ENCODE assay signal across 11 mouse cellular contexts in the genomic region with DNA sequence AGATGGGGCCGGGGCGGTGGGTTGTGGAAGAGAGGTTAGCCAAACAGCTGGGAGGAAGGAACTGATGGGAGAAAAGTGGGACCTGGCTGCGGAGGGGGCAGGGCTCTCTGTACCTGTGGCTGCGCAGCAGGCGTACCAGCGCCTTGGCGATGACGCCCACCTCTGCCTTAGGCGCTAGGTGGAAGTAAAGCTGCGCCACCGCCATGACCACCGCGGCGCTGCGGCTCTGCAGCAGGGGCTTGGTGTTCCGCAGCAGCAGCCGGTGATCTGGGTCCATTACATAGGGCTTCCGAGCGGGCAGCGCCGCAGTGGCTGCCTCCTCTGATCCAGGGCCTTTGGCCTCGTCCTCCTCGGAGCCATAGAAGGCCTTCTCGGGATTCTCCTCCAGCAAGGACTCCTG. TPM values are rescaled to one million over a fixed set of nuclear protein-coding genes. Genes with fewer than 3 reads are reported as not detected.
A peak's percentile ranks its signal among the peaks of the same experiment; 100 is the strongest.
DNase-seq lines count a peak whose midpoint lies in the region; ATAC-seq and TF ChIP-seq lines count a peak whose summit lies in the region.
"Had no signal": no experiment of that assay in that cellular context is flagged by ENCODE, and none has a peak within 500 bp of the region (broad histone marks: within the 10 kb centered on the region; RNA-seq: fewer than 3 reads in every experiment).

No protein-coding gene starts in this region.

- peak; percentile 33 for DNase-seq in forebrain, embryonic 10.5 days (ENCODE audit: extremely low spot score, low spot score)
- no peak for DNase-seq in forebrain, embryonic 14.5 days (ENCODE audit: low spot score)
- no peak for DNase-seq in adrenal gland, adult 18-20 months (ENCODE audit: low spot score in 2 of 2)
- no peak for DNase-seq in adrenal gland, postnatal 4 days (ENCODE audit: low spot score in 2 of 2)
- DNase-seq in right cerebral cortex, postnatal 25 days, result no peak
- DNase-seq: layer of hippocampus, postnatal 36 days; thymus, adult 2 months had no signal

- WGBS in forebrain, embryonic 10.5 days, result 3% methylated on average over 24 of the region's 24 CpGs
- WGBS in forebrain, embryonic 16.5 days, result 3% methylated on average over 24 of the region's 24 CpGs
- 5% methylated on average over 24 of the region's 24 CpGs for WGBS in forebrain, embryonic 14.5 days
- 3% methylated on average over 24 of the region's 24 CpGs for WGBS in limb, embryonic 15.5 days

- peak overlapping the region; percentile 37 for H3K4me3 ChIP-seq in forebrain, embryonic 10.5 days
- H3K4me3 ChIP-seq in forebrain, embryonic 16.5 days (replicated peaks; ENCODE audit: low read length), result no peak overlapping the region
- peak overlapping the region; percentile 68 for H3K4me3 ChIP-seq in E14TG2a.4 (replicated peaks; ENCODE audit: low read length)
- no peak overlapping the region for H3K4me3 ChIP-seq in forebrain, embryonic 14.5 days (ENCODE audit: low read depth, low read length)
- H3K4me3 ChIP-seq in limb, embryonic 15.5 days, result no peak overlapping the region

- H3K4me1 ChIP-seq in forebrain, embryonic 10.5 days, result peaks cover 27% of the 10 kb centered on the region
- H3K4me1 ChIP-seq in forebrain, embryonic 16.5 days (replicated peaks; ENCODE audit: control insufficient read depth, insufficient read depth, low read length), result 0 out of 2 replicates have a peak, but pooled peaks cover 2% of the 10 kb centered on the region
- H3K4me1 ChIP-seq in E14TG2a.4 (replicated peaks; ENCODE audit: low read depth, low read length), result peaks cover 54% of the 10 kb centered on the region
- no peaks in the 10 kb centered on the region for H3K4me1 ChIP-seq in forebrain, embryonic 14.5 days (ENCODE audit: control insufficient read depth, insufficient read depth, low read length)
- 0 out of 2 replicates have a peak, but pooled peaks cover 7% of the 10 kb centered on the region for H3K4me1 ChIP-seq in limb, embryonic 15.5 days

- no peak overlapping the region for H3K9ac ChIP-seq in forebrain, embryonic 16.5 days (replicated peaks; ENCODE audit: low read depth, low read length)
- H3K9ac ChIP-seq in forebrain, embryonic 14.5 days (ENCODE audit: low read length), result no peak overlapping the region
- H3K9ac ChIP-seq in limb, embryonic 15.5 days, result no peak overlapping the region

- H3K4me2 ChIP-seq in forebrain, embryonic 16.5 days (ENCODE audit: low read length), result no peak overlapping the region
- H3K4me2 ChIP-seq in forebrain, embryonic 14.5 days (ENCODE audit: low read length), result peak overlapping the region; percentile 3; the same call in 1 of the 2 replicates
- 0 out of 2 replicates have a peak overlapping the region, but pooled peaks have one; percentile 6 for H3K4me2 ChIP-seq in limb, embryonic 15.5 days

- H3K27ac ChIP-seq in forebrain, embryonic 10.5 days, result no peak overlapping the region
- H3K27ac ChIP-seq in forebrain, embryonic 16.5 days (ENCODE audit: low read length), result no peak overlapping the region
- no peak overlapping the region for H3K27ac ChIP-seq in forebrain, embryonic 14.5 days (ENCODE audit: low read depth, low read length)
- H3K27ac ChIP-seq in limb, embryonic 15.5 days, result no peak overlapping the region
- H3K27ac ChIP-seq: macrophage had no signal

- no peaks in the 10 kb centered on the region for H3K36me3 ChIP-seq in forebrain, embryonic 10.5 days (replicated peaks)
- peaks cover 2% of the 10 kb centered on the region; the same call in 1 of the 2 replicates for H3K36me3 ChIP-seq in forebrain, embryonic 16.5 days (ENCODE audit: control insufficient read depth, insufficient read depth)
- H3K36me3 ChIP-seq in E14TG2a.4 (ENCODE audit: insufficient read depth, low read length), result no peaks in the 10 kb centered on the region
- H3K36me3 ChIP-seq in forebrain, embryonic 14.5 days (ENCODE audit: control insufficient read depth, insufficient read depth, low read length), result peaks cover 14% of the 10 kb centered on the region; the same call in 1 of the 2 replicates
- H3K36me3 ChIP-seq in limb, embryonic 15.5 days, result no peaks in the 10 kb centered on the region

- no peak for ATAC-seq in forebrain, embryonic 16.5 days
- ATAC-seq in forebrain, embryonic 14.5 days, result peak; percentile 63; the same call in 1 of the 2 replicates
- ATAC-seq in limb, embryonic 15.5 days (ENCODE audit: insufficient number of reproducible peaks, low FRiP score, low TSS enrichment, low read depth), result no peak

- TF ChIP-seq CTCF in E14TG2a.4 (conservative IDR thresholded peaks at IDR 0.05; ENCODE audit: low read length), result no peak

- H3K9me3 ChIP-seq in forebrain, embryonic 10.5 days, result no peaks in the 10 kb centered on the region
- no peaks in the 10 kb centered on the region for H3K9me3 ChIP-seq in forebrain, embryonic 16.5 days (ENCODE audit: control insufficient read depth, low read length)
- no peaks in the 10 kb centered on the region for H3K9me3 ChIP-seq in E14TG2a.4 (ENCODE audit: low read length)
- H3K9me3 ChIP-seq in forebrain, embryonic 14.5 days (replicated peaks; ENCODE audit: control insufficient read depth, low read length), result no peaks in the 10 kb centered on the region
- no peaks in the 10 kb centered on the region for H3K9me3 ChIP-seq in limb, embryonic 15.5 days

- peaks cover 46% of the 10 kb centered on the region for H3K27me3 ChIP-seq in forebrain, embryonic 10.5 days (ENCODE audit: poor library complexity, severe bottlenecking)
- peaks cover 6% of the 10 kb centered on the region for H3K27me3 ChIP-seq in forebrain, embryonic 16.5 days (replicated peaks; ENCODE audit: control insufficient read depth, insufficient read depth, low read length)
- H3K27me3 ChIP-seq in E14TG2a.4 (ENCODE audit: insufficient read depth, low read length), result peaks cover 27% of the 10 kb centered on the region
- H3K27me3 ChIP-seq in forebrain, embryonic 14.5 days (replicated peaks; ENCODE audit: control insufficient read depth, insufficient read depth, low read length), result peaks cover 10% of the 10 kb centered on the region; the same call in 1 of the 2 replicates
- H3K27me3 ChIP-seq in limb, embryonic 15.5 days, result peaks cover 27% of the 10 kb centered on the region

RNA-seq across cellular contexts. Expression of gene Ap3b2, which starts 16.9 kb away (rescaled TPM):
- 8.4 and 11.6 TPM in 2 replicates for polyA plus RNA-seq in forebrain, embryonic 10.5 days (2016; fragmentation: Nextera tagmentation; extraction: Ambion mirVana)
- 133 and 142 TPM in 2 replicates for polyA plus RNA-seq in forebrain, embryonic 16.5 days (2015; fragmentation: Nextera tagmentation; extraction: Ambion mirVana)
- polyA plus RNA-seq in forebrain, embryonic 14.5 days (2014; fragmentation: Nextera tagmentation; extraction: Ambion mirVana), result 82.3 and 105 TPM in 2 replicates
- polyA plus RNA-seq in limb, embryonic 15.5 days (2015; fragmentation: Nextera tagmentation; extraction: Ambion mirVana), result 0.24 TPM in 2 replicates
- 10 to 100 TPM in 1 of 2 experiments, 1 to 10 TPM in 1; 9.8 to 12.3 TPM for total RNA-seq in adrenal gland, adult 18-20 months (2021)
- 10 to 100 TPM; 15.3 to 19.2 TPM for total RNA-seq in adrenal gland, postnatal 4 days (2021)
- polyA plus RNA-seq: macrophage had no signal

RNA-seq across cellular contexts. Expression of gene BC048679, which starts 21.2 kb away (rescaled TPM):
- polyA plus RNA-seq in forebrain, embryonic 10.5 days (2016; fragmentation: Nextera tagmentation; extraction: Ambion mirVana), result 0.27 and 0.50 TPM in 2 replicates
- polyA plus RNA-seq in forebrain, embryonic 16.5 days (2015; fragmentation: Nextera tagmentation; extraction: Ambion mirVana), result not detected in 2 replicates
- not detected in 2 replicates for polyA plus RNA-seq in forebrain, embryonic 14.5 days (2014; fragmentation: Nextera tagmentation; extraction: Ambion mirVana)
- not detected in 2 replicates for polyA plus RNA-seq in limb, embryonic 15.5 days (2015; fragmentation: Nextera tagmentation; extraction: Ambion mirVana)
- not detected for total RNA-seq in adrenal gland, adult 18-20 months (2021)
- not detected for total RNA-seq in adrenal gland, postnatal 4 days (2021)
- total RNA-seq: layer of hippocampus, postnatal 36 days had no signal
- polyA plus RNA-seq: macrophage; thymus, adult 2 months had no signal

RNA-seq across cellular contexts. Expression of gene Cpeb1, which starts 21.6 kb away (rescaled TPM):
- polyA plus RNA-seq in forebrain, embryonic 10.5 days (2016; fragmentation: Nextera tagmentation; extraction: Ambion mirVana), result 0.86 and 0.98 TPM in 2 replicates
- 2.1 and 2.9 TPM in 2 replicates for polyA plus RNA-seq in forebrain, embryonic 16.5 days (2015; fragmentation: Nextera tagmentation; extraction: Ambion mirVana)
- 1.1 and 2.7 TPM in 2 replicates for polyA plus RNA-seq in forebrain, embryonic 14.5 days (2014; fragmentation: Nextera tagmentation; extraction: Ambion mirVana)
- 0.56 and 0.68 TPM in 2 replicates for polyA plus RNA-seq in limb, embryonic 15.5 days (2015; fragmentation: Nextera tagmentation; extraction: Ambion mirVana)
- 10 to 100 TPM; 35.5 to 38.4 TPM for total RNA-seq in adrenal gland, adult 18-20 months (2021)
- 10 to 100 TPM; 17.4 to 17.8 TPM for total RNA-seq in adrenal gland, postnatal 4 days (2021)

Comparison
In these comparisons a context has a peak if more than half of its experiments do, and no peak if none do; other contexts are left out.
1. H3K4me3 ChIP-seq: peak in forebrain, embryonic 10.5 days (single experiment) and E14TG2a.4 (single experiment); none in forebrain, embryonic 16.5 days (single experiment), forebrain, embryonic 14.5 days (single experiment) and limb, embryonic 15.5 days (single experiment).